Mouse (Mus musculus): ENCODE measurements around the gene Mtmr12.

DNA sequence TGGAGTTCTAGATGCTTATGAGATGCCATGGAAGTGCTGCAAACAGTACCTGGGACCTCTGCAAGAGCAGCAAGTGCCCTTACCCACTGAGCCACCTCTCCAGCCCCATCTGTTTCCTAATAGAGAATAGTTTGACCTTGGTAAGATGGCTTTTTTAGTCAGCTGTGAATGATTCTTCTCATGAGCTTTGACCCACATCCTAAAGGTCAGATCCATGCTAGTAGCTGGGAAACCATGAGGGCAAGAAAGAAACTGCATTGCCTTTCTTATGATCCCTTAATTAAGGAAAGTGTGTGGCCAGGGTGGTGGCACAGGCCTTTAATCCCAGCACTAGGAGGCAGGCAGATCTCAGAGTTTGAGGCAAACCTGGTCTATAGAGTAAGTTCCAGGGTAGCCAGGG is 3.0 kb upstream of the Mtmr12 start:
- TF ChIP-seq CTCF (IDR thresholded peaks at IDR 0.05; ENCODE audit: low read depth, low read length) = no peak
- no peak for TF ChIP-seq POLR2A (IDR thresholded peaks at IDR 0.05; ENCODE audit: borderline replicate concordance, low read depth, low read length)
